Mouse (Mus musculus): Measurements from ENCODE around the gene Ern1. TPM values are rescaled to one million over a fixed set of nuclear protein-coding genes. Genes with fewer than 3 reads are reported as not detected.

Ern1 gene
- polyA plus RNA-seq, 2 experiments = 6.4 to 12.5 TPM

DNA sequence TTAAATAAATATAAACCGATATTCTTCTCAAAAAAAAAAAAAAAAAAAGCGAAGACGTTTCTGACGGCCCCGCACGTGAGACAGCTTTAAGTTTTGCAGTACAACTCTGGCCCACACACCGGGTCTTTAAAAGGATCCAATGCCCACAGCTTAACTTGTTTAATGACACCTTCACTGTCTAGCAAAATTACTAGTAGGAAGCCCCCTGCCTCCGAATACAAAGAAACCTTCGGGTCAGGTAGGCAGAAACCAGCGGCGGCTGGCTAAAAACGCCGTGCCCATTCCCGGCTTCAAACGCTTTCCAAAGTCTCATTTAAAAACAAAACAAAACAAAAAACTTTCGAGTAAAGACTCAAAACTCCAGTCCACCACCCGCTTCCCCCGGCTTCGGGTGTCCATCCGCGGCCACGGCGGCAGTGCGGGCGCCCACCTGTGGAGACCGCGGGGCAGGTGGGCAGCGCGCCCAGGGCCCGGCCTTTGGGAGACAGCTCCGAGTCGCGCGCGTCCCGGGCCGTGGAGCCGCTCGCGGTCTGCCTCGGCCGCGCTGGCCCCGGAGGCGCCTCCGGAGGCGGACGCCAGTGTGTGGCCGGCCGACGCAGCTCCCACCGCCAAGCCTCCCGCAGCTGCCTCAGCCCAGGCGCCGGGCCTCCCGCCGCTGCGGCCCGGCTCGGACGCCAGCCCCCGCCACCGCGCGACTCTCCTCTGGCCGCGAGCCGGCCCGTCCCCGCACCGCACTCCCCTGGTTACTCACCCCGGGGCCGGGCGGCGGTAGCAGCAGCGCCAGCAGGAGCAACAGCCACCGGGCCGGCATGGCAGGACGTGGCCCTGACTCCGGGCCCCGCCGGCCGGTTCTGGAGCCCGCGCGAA is 553 bp downstream of the Ern1 start:
- ATAC-seq (ENCODE audit: low FRiP score, low read depth) (peak; percentile 64), DNase-seq (ENCODE audit: low spot score) (no peak)
- peak overlapping the region; percentile 98 for H3K4me3 ChIP-seq (replicated peaks; ENCODE audit: low read length)
- peak overlapping the region; percentile 81 for H3K9ac ChIP-seq (ENCODE audit: low read depth, low read length, severe bottlenecking)
- no peak for TF ChIP-seq POLR2A (IDR thresholded peaks at IDR 0.05; ENCODE audit: borderline replicate concordance, extremely low read depth, insufficient read depth, insufficient read length)
- H3K27me3 ChIP-seq (ENCODE audit: control insufficient read depth, insufficient read depth, low read length) = no peaks in the 10 kb centered on the region
- peak overlapping the region; percentile 78 for H3K27ac ChIP-seq (replicated peaks; ENCODE audit: low read depth, low read length)
- H3K36me3 ChIP-seq (ENCODE audit: control insufficient read depth, insufficient read depth, low read length) = no peaks in the 10 kb centered on the region
- peaks cover 15% of the 10 kb centered on the region for H3K4me1 ChIP-seq (ENCODE audit: control insufficient read depth, insufficient read depth, low read length)
- 0% methylated on average over 49 of the region's 86 CpGs for WGBS
- no peaks in the 10 kb centered on the region for H3K9me3 ChIP-seq (ENCODE audit: control insufficient read depth, low read length)
- H3K4me2 ChIP-seq (replicated peaks; ENCODE audit: low read depth, low read length, severe bottlenecking) = peak overlapping the region; percentile 67

DNA sequence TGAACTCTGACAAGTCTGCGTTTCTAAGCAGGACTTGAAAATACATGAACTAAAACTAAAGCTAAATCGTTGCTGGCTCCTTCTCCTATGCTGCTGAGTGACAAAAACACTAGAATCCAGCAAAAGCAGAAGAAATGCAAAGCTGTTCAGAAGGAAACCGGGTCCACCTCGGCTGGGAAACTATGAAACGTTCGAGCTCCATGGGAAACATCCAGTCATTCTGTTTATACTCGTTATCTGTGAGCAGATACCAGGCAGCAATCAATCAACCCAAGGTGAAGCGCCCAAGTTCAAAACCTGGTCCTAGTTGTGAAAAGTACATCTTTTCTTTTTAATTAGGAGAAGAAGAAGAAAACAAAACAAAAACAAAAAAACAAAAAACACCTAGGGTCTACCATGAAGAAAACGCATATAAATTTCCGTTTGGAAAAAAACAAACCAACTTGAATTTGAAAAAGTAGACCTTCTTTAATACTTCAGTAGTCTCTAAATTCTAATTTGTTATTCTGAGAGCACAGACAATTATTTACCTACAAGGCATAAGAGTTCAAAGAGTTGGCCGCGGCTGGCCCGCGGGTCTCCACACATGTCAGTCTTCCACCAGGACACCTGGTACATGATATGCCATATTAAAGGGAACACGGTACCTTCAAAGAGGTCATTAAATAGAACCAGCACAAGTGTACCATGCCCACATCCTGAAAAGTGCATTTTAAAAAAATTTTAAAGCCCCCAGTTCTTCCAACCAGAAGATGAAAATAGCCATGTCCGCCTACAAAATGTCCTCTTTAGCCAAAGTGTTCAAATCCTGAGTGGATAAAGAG is 1.4 kb downstream of the Ern1 start:
- Histone ChIP-seq H3K9ac (ENCODE audit: low read depth, low read length, severe bottlenecking) (no peak overlapping the region), H3K4me3 (replicated peaks; ENCODE audit: low read length) (peak overlapping the region; percentile 98)

GRCm38 (mm10) chr11:106485611-106486010 is 2.0 kb downstream of the Ern1 start:
- Histone ChIP-seq H3K27me3 (ENCODE audit: control insufficient read depth, insufficient read depth, low read length) (no peaks in the 10 kb centered on the region), H3K36me3 (ENCODE audit: control insufficient read depth, insufficient read depth, low read length) (no peaks in the 10 kb centered on the region), H3K9me3 (ENCODE audit: control insufficient read depth, low read length) (no peaks in the 10 kb centered on the region), H3K27ac (replicated peaks; ENCODE audit: low read depth, low read length) (no peak overlapping the region), H3K4me2 (replicated peaks; ENCODE audit: low read depth, low read length, severe bottlenecking) (no peak overlapping the region), H3K4me3 (replicated peaks; ENCODE audit: low read length) (peak overlapping the region; percentile 98; the same call in 1 of the 2 replicates), H3K4me1 (ENCODE audit: control insufficient read depth, insufficient read depth, low read length) (peaks cover 15% of the 10 kb centered on the region), H3K9ac (ENCODE audit: low read depth, low read length, severe bottlenecking) (no peak overlapping the region)
- DNase-seq (ENCODE audit: low spot score) (no peak), ATAC-seq (ENCODE audit: low FRiP score, low read depth) (no peak)
- TF ChIP-seq POLR2A (IDR thresholded peaks at IDR 0.05; ENCODE audit: borderline replicate concordance, extremely low read depth, insufficient read depth, insufficient read length) = no peak
- 72% methylated on average over 4 of the region's 4 CpGs for WGBS

More for the DNA sequence above, 1.4 kb downstream of the Ern1 start:
- H3K4me2 ChIP-seq (replicated peaks; ENCODE audit: low read depth, low read length, severe bottlenecking) = peak overlapping the region; percentile 67
- H3K9me3 ChIP-seq (ENCODE audit: control insufficient read depth, low read length) = no peaks in the 10 kb centered on the region
- WGBS = 20% methylated on average over 16 of the region's 16 CpGs
- no peak overlapping the region for H3K27ac ChIP-seq (replicated peaks; ENCODE audit: low read depth, low read length)
- H3K4me1 ChIP-seq (ENCODE audit: control insufficient read depth, insufficient read depth, low read length) = peaks cover 15% of the 10 kb centered on the region
- TF ChIP-seq POLR2A (IDR thresholded peaks at IDR 0.05; ENCODE audit: borderline replicate concordance, extremely low read depth, insufficient read depth, insufficient read length) = no peak
- no peaks in the 10 kb centered on the region for H3K27me3 ChIP-seq (ENCODE audit: control insufficient read depth, insufficient read depth, low read length)
- DNase-seq (ENCODE audit: low spot score) (no peak), ATAC-seq (ENCODE audit: low FRiP score, low read depth) (no peak)
- no peaks in the 10 kb centered on the region for H3K36me3 ChIP-seq (ENCODE audit: control insufficient read depth, insufficient read depth, low read length)

GRCm38 (mm10) chr11:106484875-106485274 is 2.8 kb downstream of the Ern1 start:
- DNase-seq (ENCODE audit: low spot score) (no peak), ATAC-seq (ENCODE audit: low FRiP score, low read depth) (no peak)
- Histone ChIP-seq H3K9me3 (ENCODE audit: control insufficient read depth, low read length) (no peaks in the 10 kb centered on the region), H3K4me3 (replicated peaks; ENCODE audit: low read length) (no peak overlapping the region), H3K27ac (replicated peaks; ENCODE audit: low read depth, low read length) (no peak overlapping the region), H3K4me1 (ENCODE audit: control insufficient read depth, insufficient read depth, low read length) (peaks cover 15% of the 10 kb centered on the region), H3K36me3 (ENCODE audit: control insufficient read depth, insufficient read depth, low read length) (no peaks in the 10 kb centered on the region), H3K9ac (ENCODE audit: low read depth, low read length, severe bottlenecking) (no peak overlapping the region), H3K27me3 (ENCODE audit: control insufficient read depth, insufficient read depth, low read length) (no peaks in the 10 kb centered on the region), H3K4me2 (replicated peaks; ENCODE audit: low read depth, low read length, severe bottlenecking) (no peak overlapping the region)
- WGBS = 92% methylated on average over 4 of the region's 4 CpGs
- TF ChIP-seq POLR2A (IDR thresholded peaks at IDR 0.05; ENCODE audit: borderline replicate concordance, extremely low read depth, insufficient read depth, insufficient read length) = no peak

- Histone ChIP-seq H3K4me1 (ENCODE audit: control insufficient read depth, insufficient read depth, low read length) (peaks cover 9% of the 10 kb centered on the region), H3K27me3 (ENCODE audit: control insufficient read depth, insufficient read depth, low read length) (no peaks in the 10 kb centered on the region), H3K9ac (ENCODE audit: low read depth, low read length, severe bottlenecking) (no peak overlapping the region), H3K36me3 (ENCODE audit: control insufficient read depth, insufficient read depth, low read length) (no peaks in the 10 kb centered on the region), H3K9me3 (ENCODE audit: control insufficient read depth, low read length) (no peaks in the 10 kb centered on the region), H3K4me3 (replicated peaks; ENCODE audit: low read length) (no peak overlapping the region), H3K27ac (replicated peaks; ENCODE audit: low read depth, low read length) (no peak overlapping the region), H3K4me2 (replicated peaks; ENCODE audit: low read depth, low read length, severe bottlenecking) (no peak overlapping the region)
- ATAC-seq (ENCODE audit: low FRiP score, low read depth) (no peak), DNase-seq (ENCODE audit: low spot score) (no peak)
- 85% methylated on average over 8 of the region's 8 CpGs for WGBS
- TF ChIP-seq POLR2A (IDR thresholded peaks at IDR 0.05; ENCODE audit: borderline replicate concordance, extremely low read depth, insufficient read depth, insufficient read length) = no peak
Observed at GRCm38 (mm10) chr11:106482867-106483266, 4.8 kb downstream of the Ern1 start.
